Mouse (Mus musculus) olfactory bulb, adult 2 months (tissue): Measurements from ENCODE around the gene Atf4.

Source experiments
- CTCF ChIP-seq: fragments of 200-500 bp; IDR thresholded peaks from 2 replicates; pipeline ENCODE4 v1.5.1; 2012; ENCODE audit warnings: low read depth, mild to moderate bottlenecking, low read length, moderate library complexity; ENCODE audit not compliant: insufficient read depth
- POLR2A ChIP-seq: fragments of 200-500 bp; IDR thresholded peaks from 2 replicates; pipeline ENCODE4 v1.6.1; 2012; ENCODE audit warnings: mild to moderate bottlenecking, low read depth, low read length, moderate library complexity; ENCODE audit not compliant: insufficient read depth

DNA sequence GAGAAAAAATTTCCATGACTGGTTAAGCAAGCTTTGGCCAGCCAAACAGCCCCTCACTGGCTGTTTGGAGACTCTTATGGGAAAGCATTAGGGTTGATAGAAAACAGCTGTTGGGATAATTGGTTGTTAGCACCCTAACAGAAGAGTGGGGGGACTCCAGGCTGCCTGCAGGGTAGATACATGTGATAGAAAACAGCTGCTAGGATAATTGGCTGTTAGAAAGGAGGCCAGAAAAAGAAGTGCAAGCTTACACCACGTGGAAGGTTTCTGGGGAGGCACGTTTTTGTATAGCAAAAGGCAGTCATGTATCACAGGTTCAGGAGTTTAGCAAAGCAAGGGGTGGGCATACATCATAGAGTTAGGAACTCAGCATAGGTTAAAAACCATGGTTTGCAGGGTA, 1.5 kb upstream of the Atf4 start:
- TF ChIP-seq CTCF: no peak
- TF ChIP-seq POLR2A: no peak
